Mouse (Mus musculus) subcutaneous adipose tissue, adult 2 months (tissue): ENCODE results near the gene Cep70. TPM values are rescaled to one million over a fixed set of nuclear protein-coding genes. Genes with fewer than 3 reads are reported as not detected.

Experiments
- polyA plus RNA-seq: library from polyadenylated mRNA; depleted of rRNA; stranded (reverse); fragments of >200 nt; gene quantifications from 2 replicates; pipeline ENCODE4 v1.2.3, GENCODE M21; 2012; ENCODE audit warnings: low replicate concordance; rRNA removed

Gene Cep70
- polyA plus RNA-seq: 3.6 and 10.4 TPM in 2 replicates

DNA sequence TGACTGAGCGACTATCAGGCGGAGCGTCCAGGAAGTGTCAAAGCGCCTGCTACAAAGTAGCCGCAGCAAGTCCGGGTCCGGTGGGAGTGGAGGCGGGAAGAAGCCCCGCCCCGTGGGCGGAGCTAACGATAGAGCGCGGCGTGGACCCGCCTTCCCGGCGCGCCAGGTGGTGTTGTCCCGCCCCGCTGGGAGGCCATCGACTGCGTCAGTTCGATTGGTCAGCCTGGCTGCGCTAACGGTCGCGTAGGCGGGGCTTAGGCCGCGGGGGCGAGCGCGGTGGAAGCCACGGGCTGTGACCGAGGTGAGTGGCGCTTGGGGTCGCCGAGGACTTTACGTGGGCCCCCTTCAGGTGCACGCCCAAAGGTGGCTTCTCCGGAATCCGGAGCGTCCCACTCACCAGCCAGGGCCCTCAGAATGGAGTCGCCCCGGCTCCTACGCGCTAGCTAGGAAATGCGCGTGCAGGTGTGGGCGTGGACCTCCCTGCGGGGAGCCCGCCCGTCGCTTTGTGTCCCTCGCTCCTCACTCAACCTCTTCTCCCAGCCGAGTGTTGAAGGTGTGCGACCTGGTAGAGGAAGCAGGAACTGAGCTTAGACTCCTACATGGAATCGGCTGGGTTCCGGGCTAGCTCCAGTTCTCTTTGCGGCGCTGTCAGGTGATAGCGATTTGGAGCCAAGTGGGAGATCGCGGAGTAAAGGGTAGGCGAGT is at the start of gene Cep70:
Gene Cep70, plus strand, starts transcription at position 178 of the 705 bp plus-strand sequence.

DNA sequence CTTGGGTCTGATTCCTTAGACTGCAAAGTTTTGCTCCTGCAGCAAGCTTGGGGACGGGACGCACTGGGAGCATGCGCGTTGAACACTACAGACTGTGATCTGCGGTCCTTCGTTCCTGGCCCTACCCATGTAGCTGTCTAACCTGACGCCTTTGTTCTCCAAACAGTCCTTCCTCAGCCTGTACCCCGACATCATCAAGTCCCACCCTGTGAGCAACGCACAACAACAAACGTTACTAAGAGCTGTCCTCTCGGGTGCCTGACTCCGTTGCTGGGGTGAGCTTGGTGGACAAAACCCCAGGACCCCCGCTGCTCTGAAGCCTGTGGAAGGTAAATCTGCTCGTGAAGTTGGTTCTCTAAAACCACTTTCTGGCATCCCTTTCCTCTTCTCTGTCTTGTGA is 6.0 kb upstream of the Cep70 start, which contains the start of gene Faiml:
Gene Faiml, minus strand, starts transcription at position 101 of the 400 bp plus-strand sequence.

Other genes with a start within 250 kb of the Cep70 start
- 0.08 TPM in 1 of 2 replicates, not detected in the other for gene Gm1123, start 207.7 kb upstream of the Cep70 start, polyA plus RNA-seq
- gene Pik3cb, start 102.7 kb upstream of the Cep70 start, polyA plus RNA-seq: 9.7 and 13.2 TPM in 2 replicates
- gene Faiml, start 6.1 kb upstream of the Cep70 start, polyA plus RNA-seq: not detected in 2 replicates
- gene Esyt3, start 115.2 kb downstream of the Cep70 start, polyA plus RNA-seq: 0.52 and 6.4 TPM in 2 replicates
- gene Mras, start 194.0 kb downstream of the Cep70 start, polyA plus RNA-seq: 17.6 and 60.7 TPM in 2 replicates
- not detected in 2 replicates for gene Nme9, start 208.1 kb downstream of the Cep70 start, polyA plus RNA-seq